Mouse (Mus musculus) intestine, embryonic 16.5 days (tissue): ENCODE data around the gene A3galt2. TPM values are rescaled to one million over a fixed set of nuclear protein-coding genes. Genes with fewer than 3 reads are reported as not detected.
A peak's percentile ranks its signal among the peaks of the same experiment; 100 is the strongest.

Experiments used
- ATAC-seq: fragments of 200-750 bp; cut with Nextera tagmentation; 2 replicates; pipeline ENCODE4 v1.8.0; 2017; ENCODE audit warnings: moderate TSS enrichment, moderate library complexity
- H3K27ac ChIP-seq: fragments of 300-500 bp; sonication (generic); 2 replicates; pipeline ENCODE4 v1.5.1; 2014; ENCODE audit warnings: mild to moderate bottlenecking, low read length
- H3K27me3 ChIP-seq: fragments of 300-500 bp; sonication (generic); replicated peaks from 2 replicates; pipeline ENCODE4 v1.6.1; 2014; ENCODE audit warnings: low read length, control low read depth, mixed read lengths; ENCODE audit not compliant: control insufficient read depth, insufficient read depth
- H3K36me3 ChIP-seq: fragments of 300-500 bp; sonication (generic); 2 replicates; pipeline ENCODE4 v1.6.1; 2014; ENCODE audit warnings: low read length, control low read depth; ENCODE audit not compliant: control insufficient read depth, insufficient read depth
- H3K4me1 ChIP-seq: fragments of 300-500 bp; sonication (generic); 2 replicates; pipeline ENCODE4 v1.6.1; 2014; ENCODE audit warnings: low read length, control low read depth, mixed read lengths; ENCODE audit not compliant: control insufficient read depth, insufficient read depth
- H3K4me2 ChIP-seq: fragments of 300-500 bp; sonication (generic); 2 replicates; pipeline ENCODE4 v1.6.1; 2014; ENCODE audit warnings: low read depth, low read length, control low read depth
- H3K4me3 ChIP-seq: fragments of 300-500 bp; sonication (generic); 2 replicates; pipeline ENCODE4 v1.5.1; 2014; ENCODE audit warnings: mild to moderate bottlenecking, low read length
- H3K9ac ChIP-seq: fragments of 300-500 bp; sonication (generic); 2 replicates; pipeline ENCODE4 v1.6.1; 2014; ENCODE audit warnings: low read depth, low read length
- H3K9me3 ChIP-seq: fragments of 300-500 bp; sonication (generic); 2 replicates; pipeline ENCODE4 v1.6.1; 2016; ENCODE audit warnings: low read length, control low read depth; ENCODE audit not compliant: control insufficient read depth
- WGBS: fragments of 180-500 bp; shearing (Covaris S2); extraction: QIAGEN DNeasy Blood & Tissue Kit; methylation state at CpG from one replicate; pipeline ENCODE4 v1.1.7; 2014; 5-methylcytosine and 5-hydroxymethylcytosine counted together
- polyA plus RNA-seq: library from polyadenylated mRNA; unstranded; fragments of >200 nt; fragmentation: Nextera tagmentation; extraction: Ambion mirVana; gene quantifications from 2 replicates; pipeline ENCODE4 v1.2.1, GENCODE M21; 2015

Gene A3galt2
- polyA plus RNA-seq, 1 experiment from 2014 or later = 0.09 TPM

- H3K27me3 ChIP-seq = no peaks in the 10 kb centered on the region
- peaks cover 21% of the 10 kb centered on the region for H3K36me3 ChIP-seq
- 54% methylated on average over 4 of the region's 4 CpGs for WGBS
- H3K4me3 ChIP-seq = no peak overlapping the region
- H3K9me3 ChIP-seq = no peaks in the 10 kb centered on the region
- no peak for ATAC-seq
- no peak overlapping the region for H3K4me2 ChIP-seq
- no peak overlapping the region for H3K9ac ChIP-seq
- H3K27ac ChIP-seq = no peak overlapping the region
- H3K4me1 ChIP-seq = no peaks in the 10 kb centered on the region
These were observed 27.5 kb downstream of the A3galt2 start for GRCm38 (mm10) chr4:128782645-128783044.

- WGBS = 90% methylated on average over 15 of the region's 15 CpGs
- Histone ChIP-seq H3K9me3 (no peaks in the 10 kb centered on the region), H3K36me3 (peaks cover 15% of the 10 kb centered on the region), H3K4me1 (no peaks in the 10 kb centered on the region), H3K4me3 (no peak overlapping the region), H3K4me2 (no peak overlapping the region), H3K9ac (no peak overlapping the region), H3K27ac (no peak overlapping the region), H3K27me3 (no peaks in the 10 kb centered on the region)
- ATAC-seq = no peak
These were observed 29.9 kb downstream of the A3galt2 start for GRCm38 (mm10) chr4:128784950-128785631.

GRCm38 (mm10) chr4:128785921-128786654 lies 30.9 kb downstream of the A3galt2 start:
- H3K36me3 ChIP-seq = peaks cover 15% of the 10 kb centered on the region
- no peaks in the 10 kb centered on the region for H3K27me3 ChIP-seq
- peaks cover 5% of the 10 kb centered on the region; the same call in 1 of the 2 replicates for H3K4me1 ChIP-seq
- H3K9me3 ChIP-seq = no peaks in the 10 kb centered on the region
- H3K4me3 ChIP-seq = no peak overlapping the region
- no peak for ATAC-seq
- no peak overlapping the region for H3K4me2 ChIP-seq
- H3K9ac ChIP-seq = no peak overlapping the region
- no peak overlapping the region for H3K27ac ChIP-seq
- WGBS = 94% methylated on average over 11 of the region's 11 CpGs

GRCm38 (mm10) chr4:128787023-128787939 lies 32.1 kb downstream of the A3galt2 start:
- Histone ChIP-seq H3K27me3 (no peaks in the 10 kb centered on the region), H3K36me3 (peaks cover 15% of the 10 kb centered on the region), H3K4me3 (no peak overlapping the region), H3K9me3 (no peaks in the 10 kb centered on the region), H3K4me1 (peaks cover 5% of the 10 kb centered on the region; the same call in 1 of the 2 replicates), H3K9ac (no peak overlapping the region), H3K27ac (no peak overlapping the region), H3K4me2 (no peak overlapping the region)
- no peak for ATAC-seq
- 87% methylated on average over 24 of the region's 24 CpGs for WGBS

GRCm38 (mm10) chr4:128788108-128788507 lies 32.9 kb downstream of the A3galt2 start:
- peaks cover 5% of the 10 kb centered on the region; the same call in 1 of the 2 replicates for H3K4me1 ChIP-seq
- H3K27me3 ChIP-seq = no peaks in the 10 kb centered on the region
- no peak overlapping the region for H3K4me3 ChIP-seq
- H3K4me2 ChIP-seq = no peak overlapping the region
- no peak overlapping the region for H3K27ac ChIP-seq
- no peaks in the 10 kb centered on the region for H3K9me3 ChIP-seq
- H3K9ac ChIP-seq = no peak overlapping the region
- H3K36me3 ChIP-seq = peaks cover 14% of the 10 kb centered on the region
- no peak for ATAC-seq
- 94% methylated on average over 4 of the region's 4 CpGs for WGBS

GRCm38 (mm10) chr4:128789646-128790045 lies 34.5 kb downstream of the A3galt2 start:
- no peaks in the 10 kb centered on the region for H3K27me3 ChIP-seq
- ATAC-seq = peak; percentile 82
- H3K36me3 ChIP-seq = peaks cover 13% of the 10 kb centered on the region
- H3K9me3 ChIP-seq = no peaks in the 10 kb centered on the region
- peak overlapping the region; percentile 59 for H3K4me2 ChIP-seq
- H3K27ac ChIP-seq = no peak overlapping the region
- 44% methylated on average over 18 of the region's 18 CpGs for WGBS
- H3K4me1 ChIP-seq = peaks cover 5% of the 10 kb centered on the region; the same call in 1 of the 2 replicates
- peak overlapping the region; percentile 42 for H3K4me3 ChIP-seq
- H3K9ac ChIP-seq = peak overlapping the region; percentile 53; the same call in 1 of the 2 replicates

- Histone ChIP-seq H3K4me3 (no peak overlapping the region), H3K9ac (no peak overlapping the region), H3K36me3 (no peaks in the 10 kb centered on the region), H3K27me3 (no peaks in the 10 kb centered on the region), H3K27ac (no peak overlapping the region), H3K4me1 (peaks cover 22% of the 10 kb centered on the region), H3K4me2 (no peak overlapping the region), H3K9me3 (no peaks in the 10 kb centered on the region)
- no peak for ATAC-seq
- WGBS = 42% methylated on average over 1 of the region's 1 CpGs
These were observed 38.5 kb downstream of the A3galt2 start for GRCm38 (mm10) chr4:128793710-128794109.

- H3K4me1 ChIP-seq = peaks cover 22% of the 10 kb centered on the region
- WGBS = 89% methylated on average over 8 of the region's 8 CpGs
- no peaks in the 10 kb centered on the region for H3K36me3 ChIP-seq
- no peaks in the 10 kb centered on the region for H3K9me3 ChIP-seq
- H3K27me3 ChIP-seq = no peaks in the 10 kb centered on the region
- H3K4me3 ChIP-seq = no peak overlapping the region
- H3K9ac ChIP-seq = no peak overlapping the region
- ATAC-seq = no peak
- no peak overlapping the region for H3K27ac ChIP-seq
- H3K4me2 ChIP-seq = no peak overlapping the region
These were observed 39.0 kb downstream of the A3galt2 start for GRCm38 (mm10) chr4:128794198-128794597.

- Histone ChIP-seq H3K4me1 (peaks cover 17% of the 10 kb centered on the region), H3K9me3 (no peaks in the 10 kb centered on the region), H3K9ac (no peak overlapping the region), H3K27ac (no peak overlapping the region), H3K4me3 (no peak overlapping the region), H3K27me3 (no peaks in the 10 kb centered on the region), H3K4me2 (no peak overlapping the region), H3K36me3 (no peaks in the 10 kb centered on the region)
- no peak for ATAC-seq
- WGBS = 17% methylated on average over 9 of the region's 9 CpGs
These were observed 40.4 kb downstream of the A3galt2 start for GRCm38 (mm10) chr4:128795596-128795995.
